20 mouse cellular contexts compared by ENCODE assay signal in genomic region chr10:24758326-24758915, GRCm38 (mm10). TPM values are rescaled to one million over a fixed set of nuclear protein-coding genes. Genes with fewer than 3 reads are reported as not detected.
DNase-seq lines count a peak whose midpoint lies in the region; ATAC-seq lines count a peak whose summit lies in the region.
"Had no signal": no experiment of that assay in that cellular context is flagged by ENCODE, and none has a peak within 500 bp of the region (broad histone marks: within the 10 kb centered on the region; RNA-seq: fewer than 3 reads in every experiment).

No protein-coding gene starts in this region.

- no peak for ATAC-seq in limb, embryonic 11.5 days (ENCODE audit: insufficient number of reproducible peaks, low FRiP score, low TSS enrichment, low read depth)
- ATAC-seq in liver, embryonic 11.5 days (replicated peaks; ENCODE audit: low FRiP score): peak; percentile 91
- ATAC-seq in megakaryocyte-erythroid progenitor cell, adult 5-6 weeks (replicated peaks; ENCODE audit: low FRiP score, low TSS enrichment, poor library complexity, severe bottlenecking): peak; percentile 93
- ATAC-seq: forebrain, embryonic 15.5 days; midbrain, embryonic 15.5 days had no signal

- no peaks in the 10 kb centered on the region for H3K4me1 ChIP-seq in limb, embryonic 11.5 days (ENCODE audit: control insufficient read depth, insufficient read depth, low read length)
- H3K4me1 ChIP-seq in limb, embryonic 10.5 days: peaks cover 6% of the 10 kb centered on the region; the same call in 1 of the 2 replicates
- peaks cover 11% of the 10 kb centered on the region; the same call in 1 of the 2 replicates for H3K4me1 ChIP-seq in liver, embryonic 11.5 days (replicated peaks; ENCODE audit: control insufficient read depth, insufficient read depth, low read length)

- no peak overlapping the region for H3K4me3 ChIP-seq in limb, embryonic 11.5 days (ENCODE audit: low read depth, low read length)
- H3K4me3 ChIP-seq in limb, embryonic 10.5 days: no peak overlapping the region
- H3K4me3 ChIP-seq in liver, embryonic 11.5 days (ENCODE audit: low read depth, low read length): no peak overlapping the region
- H3K4me3 ChIP-seq: erythroblast, embryonic 14.5 days; forebrain, embryonic 15.5 days; lung, embryonic 15.5 days; midbrain, embryonic 15.5 days had no signal

- 85% methylated on average over 8 of the region's 8 CpGs for WGBS in limb, embryonic 11.5 days
- 83% methylated on average over 8 of the region's 8 CpGs for WGBS in limb, embryonic 10.5 days
- WGBS in liver, embryonic 11.5 days: 32% methylated on average over 8 of the region's 8 CpGs

- H3K4me2 ChIP-seq in limb, embryonic 11.5 days (ENCODE audit: low read depth, severe bottlenecking): no peak overlapping the region
- peak overlapping the region; percentile 7 for H3K4me2 ChIP-seq in liver, embryonic 11.5 days
- H3K4me2 ChIP-seq: forebrain, embryonic 15.5 days; lung, embryonic 15.5 days; midbrain, embryonic 15.5 days had no signal

- no peaks in the 10 kb centered on the region for H3K36me3 ChIP-seq in limb, embryonic 11.5 days (ENCODE audit: control insufficient read depth, insufficient read depth, low read length)
- no peaks in the 10 kb centered on the region for H3K36me3 ChIP-seq in limb, embryonic 10.5 days
- no peaks in the 10 kb centered on the region for H3K36me3 ChIP-seq in liver, embryonic 11.5 days (ENCODE audit: control insufficient read depth, insufficient read depth, low read length)
- H3K36me3 ChIP-seq: forebrain, embryonic 15.5 days; lung, embryonic 15.5 days; midbrain, embryonic 15.5 days had no signal

- no peaks in the 10 kb centered on the region for H3K27me3 ChIP-seq in limb, embryonic 11.5 days (ENCODE audit: control insufficient read depth, insufficient read depth, low read length)
- no peaks in the 10 kb centered on the region for H3K27me3 ChIP-seq in limb, embryonic 10.5 days (ENCODE audit: low read depth, poor library complexity, severe bottlenecking)
- H3K27me3 ChIP-seq in liver, embryonic 11.5 days (replicated peaks; ENCODE audit: control insufficient read depth, insufficient read depth, low read length): no peaks in the 10 kb centered on the region
- H3K27me3 ChIP-seq: forebrain, embryonic 15.5 days; lung, embryonic 15.5 days; midbrain, embryonic 15.5 days had no signal

- no peak overlapping the region for H3K27ac ChIP-seq in limb, embryonic 11.5 days (replicated peaks; ENCODE audit: low read depth, low read length)
- H3K27ac ChIP-seq in limb, embryonic 10.5 days: no peak overlapping the region
- H3K27ac ChIP-seq in liver, embryonic 11.5 days (ENCODE audit: low read depth, low read length): peak overlapping the region; percentile 42; the same call in 1 of the 2 replicates
- H3K27ac ChIP-seq: forebrain, embryonic 15.5 days; lung, embryonic 15.5 days; midbrain, embryonic 15.5 days had no signal

- H3K9ac ChIP-seq in limb, embryonic 11.5 days (ENCODE audit: low read length): no peak overlapping the region
- H3K9ac ChIP-seq in liver, embryonic 11.5 days (ENCODE audit: low read depth, low read length): no peak overlapping the region
- H3K9ac ChIP-seq: forebrain, embryonic 15.5 days; lung, embryonic 15.5 days; midbrain, embryonic 15.5 days had no signal

- no peaks in the 10 kb centered on the region for H3K9me3 ChIP-seq in limb, embryonic 11.5 days (ENCODE audit: control insufficient read depth, low read length)
- no peaks in the 10 kb centered on the region for H3K9me3 ChIP-seq in limb, embryonic 10.5 days (replicated peaks)
- H3K9me3 ChIP-seq in liver, embryonic 11.5 days (ENCODE audit: control insufficient read depth, low read length): no peaks in the 10 kb centered on the region
- H3K9me3 ChIP-seq: forebrain, embryonic 15.5 days; lung, embryonic 15.5 days; midbrain, embryonic 15.5 days had no signal

- peak; percentile 11 for DNase-seq in limb, embryonic 11.5 days (ENCODE audit: low spot score)
- DNase-seq in limb, embryonic 10.5 days (ENCODE audit: low spot score): no peak
- DNase-seq in ZHBTc4 (ENCODE audit: low read depth, low spot score): peak; percentile 16
- peak; percentile 40 for DNase-seq in liver, embryonic 11.5 days (ENCODE audit: low spot score)
- no peak for DNase-seq in spleen, postnatal 4 days (ENCODE audit: low spot score in 2 of 2)
- DNase-seq in thymus, postnatal 36 days: no peak
- no peak for DNase-seq in left cerebral cortex, adult 11 months (ENCODE audit: low spot score)
- DNase-seq: adrenal gland, postnatal 10 days; cerebellum, adult 9-11 months; heart, adult 18-20 months; kidney, adult 18-20 months; kidney, postnatal 25 days; layer of hippocampus, adult 9-11 months; right cerebral cortex, adult 18-20 months; thymus, adult 2 months had no signal

RNA-seq across cellular contexts. Expression of gene Enpp1, which starts 46.5 kb away (rescaled TPM):
- 2.5 and 2.9 TPM in 2 replicates for polyA plus RNA-seq in limb, embryonic 11.5 days (2014; fragmentation: Nextera tagmentation; extraction: Ambion mirVana)
- polyA plus RNA-seq in limb, embryonic 10.5 days (2016; fragmentation: Nextera tagmentation; extraction: Ambion mirVana): 0.60 and 1.1 TPM in 2 replicates
- 2.7 TPM in 2 replicates for polyA plus RNA-seq in liver, embryonic 11.5 days (2014; fragmentation: Nextera tagmentation; extraction: Ambion mirVana)
- 4.7 and 11.8 TPM in 2 replicates for total RNA-seq in megakaryocyte-erythroid progenitor cell, adult 5-6 weeks (2014; fragmentation: Nextera tagmentation)
- 3.7 and 9.6 TPM in 2 replicates for total RNA-seq in megakaryocyte-erythroid progenitor cell, adult 5-6 weeks (2017)
- polyA plus RNA-seq: erythroblast, embryonic 14.5 days had no signal

Comparison
In these comparisons a context has a peak if more than half of its experiments do, and no peak if none do; other contexts are left out.
1. DNase-seq: peak in limb, embryonic 11.5 days (single experiment), ZHBTc4 (single experiment) and liver, embryonic 11.5 days (single experiment); none in limb, embryonic 10.5 days (single experiment), spleen, postnatal 4 days (0 of 2), thymus, postnatal 36 days (0 of 2) and left cerebral cortex, adult 11 months (single experiment).